Mouse (Mus musculus): ENCODE data around the gene Sod1. TPM values are rescaled to one million over a fixed set of nuclear protein-coding genes. Genes with fewer than 3 reads are reported as not detected.

The Sod1 gene
- polyA plus RNA-seq, 2 experiments: 622 to 1,097 TPM

GRCm38 (mm10) chr16:90187453-90187852 is 33.1 kb upstream of the Sod1 start:
- H3K4me2 ChIP-seq (replicated peaks; ENCODE audit: low read depth, low read length, severe bottlenecking): no peak overlapping the region
- no peak overlapping the region for H3K4me3 ChIP-seq (replicated peaks; ENCODE audit: low read length)
- no peak overlapping the region for H3K27ac ChIP-seq (replicated peaks; ENCODE audit: low read depth, low read length)
- H3K4me1 ChIP-seq (ENCODE audit: control insufficient read depth, insufficient read depth, low read length): no peaks in the 10 kb centered on the region
- no peak for DNase-seq (ENCODE audit: low spot score)
- TF ChIP-seq POLR2A (IDR thresholded peaks at IDR 0.05; ENCODE audit: borderline replicate concordance, extremely low read depth, insufficient read depth, insufficient read length): no peak
- 12% methylated on average over 13 of the region's 13 CpGs for WGBS
- ATAC-seq (ENCODE audit: low FRiP score, low read depth): peak; percentile 38; the same call in 1 of the 2 replicates
- H3K36me3 ChIP-seq (ENCODE audit: control insufficient read depth, insufficient read depth, low read length): no peaks in the 10 kb centered on the region
- no peaks in the 10 kb centered on the region for H3K9me3 ChIP-seq (ENCODE audit: control insufficient read depth, low read length)
- no peak overlapping the region for H3K9ac ChIP-seq (ENCODE audit: low read depth, low read length, severe bottlenecking)
- H3K27me3 ChIP-seq (ENCODE audit: control insufficient read depth, insufficient read depth, low read length): no peaks in the 10 kb centered on the region

GRCm38 (mm10) chr16:90191289-90191688 is 29.3 kb upstream of the Sod1 start:
- DNase-seq (ENCODE audit: low spot score) (no peak), ATAC-seq (ENCODE audit: low FRiP score, low read depth) (no peak)
- WGBS: 76% methylated on average over 6 of the region's 6 CpGs

GRCm38 (mm10) chr16:90193719-90194118 is 26.8 kb upstream of the Sod1 start:
- H3K4me3 ChIP-seq (replicated peaks; ENCODE audit: low read length): no peak overlapping the region
- ATAC-seq (ENCODE audit: low FRiP score, low read depth): no peak
- no peak overlapping the region for H3K27ac ChIP-seq (replicated peaks; ENCODE audit: low read depth, low read length)
- TF ChIP-seq POLR2A (IDR thresholded peaks at IDR 0.05; ENCODE audit: borderline replicate concordance, extremely low read depth, insufficient read depth, insufficient read length): no peak
- no peak overlapping the region for H3K9ac ChIP-seq (ENCODE audit: low read depth, low read length, severe bottlenecking)
- H3K9me3 ChIP-seq (ENCODE audit: control insufficient read depth, low read length): no peaks in the 10 kb centered on the region
- DNase-seq (ENCODE audit: low spot score): no peak
- H3K4me1 ChIP-seq (ENCODE audit: control insufficient read depth, insufficient read depth, low read length): peaks cover 9% of the 10 kb centered on the region
- no peak overlapping the region for H3K4me2 ChIP-seq (replicated peaks; ENCODE audit: low read depth, low read length, severe bottlenecking)
- no peaks in the 10 kb centered on the region for H3K27me3 ChIP-seq (ENCODE audit: control insufficient read depth, insufficient read depth, low read length)
- no peaks in the 10 kb centered on the region for H3K36me3 ChIP-seq (ENCODE audit: control insufficient read depth, insufficient read depth, low read length)

More at GRCm38 (mm10) chr16:90191289-90191688, 29.3 kb upstream of the Sod1 start:
- Histone ChIP-seq H3K36me3 (ENCODE audit: control insufficient read depth, insufficient read depth, low read length) (no peaks in the 10 kb centered on the region), H3K9ac (ENCODE audit: low read depth, low read length, severe bottlenecking) (no peak overlapping the region), H3K4me1 (ENCODE audit: control insufficient read depth, insufficient read depth, low read length) (no peaks in the 10 kb centered on the region), H3K4me3 (replicated peaks; ENCODE audit: low read length) (no peak overlapping the region), H3K9me3 (ENCODE audit: control insufficient read depth, low read length) (no peaks in the 10 kb centered on the region), H3K4me2 (replicated peaks; ENCODE audit: low read depth, low read length, severe bottlenecking) (no peak overlapping the region), H3K27ac (replicated peaks; ENCODE audit: low read depth, low read length) (no peak overlapping the region), H3K27me3 (ENCODE audit: control insufficient read depth, insufficient read depth, low read length) (no peaks in the 10 kb centered on the region)
- no peak for TF ChIP-seq POLR2A (IDR thresholded peaks at IDR 0.05; ENCODE audit: borderline replicate concordance, extremely low read depth, insufficient read depth, insufficient read length)

GRCm38 (mm10) chr16:90196688-90197240 is 23.8 kb upstream of the Sod1 start:
- H3K9me3 ChIP-seq (ENCODE audit: control insufficient read depth, low read length): no peaks in the 10 kb centered on the region
- H3K36me3 ChIP-seq (ENCODE audit: control insufficient read depth, insufficient read depth, low read length): no peaks in the 10 kb centered on the region
- peaks cover 9% of the 10 kb centered on the region for H3K4me1 ChIP-seq (ENCODE audit: control insufficient read depth, insufficient read depth, low read length)
- no peak overlapping the region for H3K4me3 ChIP-seq (replicated peaks; ENCODE audit: low read length)
- H3K9ac ChIP-seq (ENCODE audit: low read depth, low read length, severe bottlenecking): no peak overlapping the region
- no peak for TF ChIP-seq POLR2A (IDR thresholded peaks at IDR 0.05; ENCODE audit: borderline replicate concordance, extremely low read depth, insufficient read depth, insufficient read length)
- 87% methylated on average over 7 of the region's 7 CpGs for WGBS
- no peaks in the 10 kb centered on the region for H3K27me3 ChIP-seq (ENCODE audit: control insufficient read depth, insufficient read depth, low read length)
- DNase-seq (ENCODE audit: low spot score) (no peak), ATAC-seq (ENCODE audit: low FRiP score, low read depth) (no peak)
- H3K27ac ChIP-seq (replicated peaks; ENCODE audit: low read depth, low read length): no peak overlapping the region
- H3K4me2 ChIP-seq (replicated peaks; ENCODE audit: low read depth, low read length, severe bottlenecking): peak overlapping the region; percentile 59; the same call in 1 of the 2 replicates

GRCm38 (mm10) chr16:90197337-90197973 is 23.1 kb upstream of the Sod1 start:
- H3K27me3 ChIP-seq (ENCODE audit: control insufficient read depth, insufficient read depth, low read length): no peaks in the 10 kb centered on the region
- H3K27ac ChIP-seq (replicated peaks; ENCODE audit: low read depth, low read length): 0 out of 2 replicates have a peak overlapping the region, but pooled peaks have one; percentile 48
- peak overlapping the region; percentile 39 for H3K4me3 ChIP-seq (replicated peaks; ENCODE audit: low read length)
- TF ChIP-seq POLR2A (IDR thresholded peaks at IDR 0.05; ENCODE audit: borderline replicate concordance, extremely low read depth, insufficient read depth, insufficient read length): no peak
- peaks cover 9% of the 10 kb centered on the region for H3K4me1 ChIP-seq (ENCODE audit: control insufficient read depth, insufficient read depth, low read length)
- ATAC-seq (ENCODE audit: low FRiP score, low read depth) (peak; percentile 92), DNase-seq (ENCODE audit: low spot score) (peak; percentile 66)
- peak overlapping the region; percentile 57 for H3K9ac ChIP-seq (ENCODE audit: low read depth, low read length, severe bottlenecking)
- peak overlapping the region; percentile 59 for H3K4me2 ChIP-seq (replicated peaks; ENCODE audit: low read depth, low read length, severe bottlenecking)
- H3K36me3 ChIP-seq (ENCODE audit: control insufficient read depth, insufficient read depth, low read length): no peaks in the 10 kb centered on the region
- WGBS: 2% methylated on average over 18 of the region's 22 CpGs
- no peaks in the 10 kb centered on the region for H3K9me3 ChIP-seq (ENCODE audit: control insufficient read depth, low read length)
